Mouse (Mus musculus) splenic B cell, adult 2 months (primary cell): ENCODE measurements at regions not wholly inside any gene's neighbourhood (a gene's known extent, or its start where the extent isn't known, plus 50 kb on each side); places are given as distances from the start of the nearest gene placed in this dataset.

Experiments used
- DNase-seq: peaks from one replicate; pipeline ENCODE4 v3.0.0-alpha.2; 2011; ENCODE audit warnings: low read depth, low spot score
- H3K27me3 ChIP-seq: 2 replicates; pipeline ENCODE4 v1.6.1; 2012; ENCODE audit warnings: mild to moderate bottlenecking, low read length, moderate library complexity, mixed read lengths; ENCODE audit not compliant: control insufficient read depth, poor library complexity, insufficient read depth, severe bottlenecking
- H3K36me3 ChIP-seq: 2 replicates; pipeline ENCODE4 v1.6.1; 2012; ENCODE audit warnings: mild to moderate bottlenecking, low read length, moderate library complexity, mixed read lengths; ENCODE audit not compliant: control insufficient read depth, poor library complexity, insufficient read depth, severe bottlenecking

DNA sequence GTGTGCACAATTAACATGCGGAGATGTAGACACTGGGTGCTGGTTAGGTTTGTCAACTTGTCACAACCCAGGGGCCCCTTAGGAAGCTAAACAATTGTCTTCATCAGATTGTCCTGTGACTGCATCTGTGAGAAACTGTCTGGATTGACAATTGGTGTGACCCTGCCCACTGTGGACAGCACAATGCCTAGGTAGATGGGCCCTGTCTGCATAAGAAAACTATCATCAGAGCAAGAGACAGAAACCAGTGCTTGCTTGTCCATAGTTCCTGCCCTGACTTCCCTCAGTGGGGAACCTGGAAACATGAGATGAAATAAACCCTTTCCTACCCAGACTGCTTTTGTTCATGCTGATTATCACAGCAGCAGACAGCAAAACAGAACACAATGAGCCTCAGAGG, 63.5 kb upstream of the Tyw5 start:
- no peak for DNase-seq
- no peaks in the 10 kb centered on the region for H3K27me3 ChIP-seq
- H3K36me3 ChIP-seq: no peaks in the 10 kb centered on the region

DNA sequence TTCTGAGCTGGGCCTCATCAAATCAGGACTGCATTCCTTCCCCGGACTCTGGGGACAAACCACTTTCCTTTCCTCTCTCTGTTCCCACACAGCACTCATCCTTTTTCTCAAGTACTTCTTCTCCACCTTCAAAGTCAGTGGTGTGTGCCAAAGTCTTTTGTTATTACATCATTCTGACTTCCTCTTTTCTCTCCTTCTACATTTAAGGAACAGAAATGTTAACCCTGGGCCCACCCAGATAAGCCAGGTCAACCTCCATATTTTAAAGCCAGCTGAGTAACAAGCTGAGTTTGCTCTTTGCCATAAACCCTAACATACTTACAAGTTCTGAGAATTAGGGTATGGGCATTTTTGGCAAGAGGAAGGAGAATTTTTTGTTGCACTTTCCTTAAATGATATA, 65.3 kb upstream of the Tyw5 start:
- H3K36me3 ChIP-seq: no peaks in the 10 kb centered on the region
- no peaks in the 10 kb centered on the region for H3K27me3 ChIP-seq
- DNase-seq: peak; percentile 3

DNA sequence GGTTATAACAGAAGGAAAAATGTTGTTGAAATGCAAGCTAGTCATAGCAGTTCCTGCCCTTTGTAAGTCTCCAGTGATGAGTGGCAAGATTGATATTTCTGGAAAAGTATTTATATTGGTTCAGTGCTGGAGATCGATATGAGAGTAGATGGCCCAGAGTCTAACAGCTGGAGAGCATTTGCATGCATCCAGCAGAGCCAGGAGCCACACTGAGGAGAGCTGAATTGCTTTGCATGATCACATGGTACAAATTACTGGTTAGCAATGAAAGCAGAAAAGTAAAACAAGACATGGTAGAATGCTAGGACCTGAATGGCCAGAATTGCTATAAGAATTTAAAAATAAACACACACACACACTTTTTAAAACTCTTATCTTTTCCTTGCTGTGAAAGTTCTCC, 70.8 kb upstream of the Tyw5 start:
- H3K27me3 ChIP-seq: no peaks in the 10 kb centered on the region
- H3K36me3 ChIP-seq: no peaks in the 10 kb centered on the region
- no peak for DNase-seq

DNA sequence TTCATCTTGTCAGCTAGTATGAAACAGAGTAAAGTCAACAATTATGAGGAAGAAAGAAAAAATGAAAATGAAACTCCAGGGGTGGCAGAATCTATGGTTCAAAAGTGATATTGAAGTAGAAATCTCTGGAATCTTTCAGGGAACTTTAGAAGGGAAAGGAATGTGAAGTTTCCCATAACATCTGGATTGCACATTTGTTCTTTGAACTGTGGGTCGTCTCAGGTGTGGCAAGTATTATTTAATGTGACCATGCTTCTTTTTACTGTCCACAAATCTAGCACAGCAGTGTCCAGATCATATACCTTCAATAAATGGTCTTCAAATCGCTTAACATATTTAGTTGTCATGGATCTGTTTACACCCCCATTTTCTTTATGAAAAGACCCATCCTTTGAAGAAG, 71.2 kb upstream of the Tyw5 start:
- DNase-seq: no peak
- Histone ChIP-seq H3K36me3 (no peaks in the 10 kb centered on the region), H3K27me3 (no peaks in the 10 kb centered on the region)

DNA sequence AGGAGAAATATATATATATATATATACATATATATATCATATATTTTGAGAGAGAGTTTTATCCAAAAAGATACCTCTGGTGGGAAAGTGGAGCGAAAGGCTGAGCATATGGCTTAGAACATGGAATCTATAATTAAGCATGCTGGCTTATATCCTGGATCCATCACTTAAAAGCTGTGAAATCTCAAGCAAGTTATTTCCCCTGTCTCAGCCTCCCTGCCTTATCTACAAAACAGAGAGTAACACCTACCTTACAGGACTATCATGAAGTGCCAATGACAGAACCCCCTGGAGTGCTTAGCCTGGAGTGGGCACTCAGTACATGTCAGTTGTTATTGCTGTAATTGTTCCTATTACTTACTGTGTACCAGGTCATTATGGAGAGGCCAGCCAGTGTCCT, 71.9 kb upstream of the Tyw5 start:
- no peaks in the 10 kb centered on the region for H3K27me3 ChIP-seq
- no peaks in the 10 kb centered on the region for H3K36me3 ChIP-seq
- DNase-seq: no peak

DNA sequence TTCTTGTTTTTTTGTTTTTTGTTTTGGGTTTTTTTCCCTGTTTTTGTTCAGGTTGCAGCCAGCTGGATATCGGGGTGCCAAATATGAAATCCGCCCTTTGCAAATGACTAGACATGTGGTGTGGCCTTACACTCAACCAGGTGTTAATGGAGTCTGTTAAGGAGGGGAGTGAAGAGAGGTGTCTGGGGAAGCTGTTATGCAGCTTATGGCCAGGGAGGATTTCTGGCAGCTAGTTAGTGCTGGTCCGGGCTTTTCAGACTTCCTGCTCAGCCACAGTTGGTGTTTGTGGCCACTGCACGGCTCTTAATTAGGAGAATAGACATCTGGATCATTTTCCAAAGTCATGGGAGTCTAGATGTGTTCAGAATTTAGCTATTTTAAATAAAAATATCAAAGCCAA, 72.7 kb upstream of the Tyw5 start:
- Histone ChIP-seq H3K36me3 (no peaks in the 10 kb centered on the region), H3K27me3 (no peaks in the 10 kb centered on the region)
- no peak for DNase-seq

DNA sequence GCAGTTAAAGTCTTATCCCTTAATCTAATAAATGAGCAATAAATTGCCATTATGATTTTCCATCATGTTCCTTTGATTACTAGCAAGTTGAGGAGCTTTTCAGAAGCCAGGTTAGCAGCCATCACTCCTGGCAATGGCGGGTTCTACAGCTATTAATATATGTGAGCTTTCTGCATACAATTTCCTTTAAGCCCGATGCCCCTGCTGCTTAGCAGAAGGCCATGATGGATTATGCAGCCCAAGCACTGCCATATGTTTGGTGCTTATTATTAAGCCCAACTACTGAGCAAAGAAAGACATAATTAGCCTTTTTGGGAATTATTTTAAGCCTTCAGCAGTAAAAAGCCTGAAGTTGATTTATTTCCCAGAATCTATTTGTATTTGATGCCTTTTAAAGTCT, 82.3 kb upstream of the Tyw5 start:
- no peaks in the 10 kb centered on the region for H3K36me3 ChIP-seq
- no peak for DNase-seq
- H3K27me3 ChIP-seq: no peaks in the 10 kb centered on the region

DNA sequence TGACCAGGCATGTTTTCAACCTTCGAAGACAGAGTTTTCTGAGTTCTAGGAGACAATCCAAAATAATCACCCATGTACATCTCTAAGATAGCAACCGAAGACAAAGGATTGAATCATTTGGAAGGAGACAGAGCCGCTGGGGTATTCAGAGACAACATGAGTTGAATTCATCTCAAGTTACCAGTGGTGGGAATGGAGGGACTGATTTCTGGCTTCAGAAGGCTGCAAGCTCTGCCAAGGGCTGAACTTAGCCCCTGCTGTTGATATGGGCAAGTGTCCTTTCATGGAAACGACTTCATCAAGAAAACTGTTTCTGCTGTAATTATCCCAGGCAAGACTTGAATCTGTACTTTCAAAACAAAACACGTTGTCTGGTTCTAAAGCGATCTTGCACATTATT, 82.7 kb upstream of the Tyw5 start:
- H3K27me3 ChIP-seq: no peaks in the 10 kb centered on the region
- no peak for DNase-seq
- H3K36me3 ChIP-seq: no peaks in the 10 kb centered on the region

DNA sequence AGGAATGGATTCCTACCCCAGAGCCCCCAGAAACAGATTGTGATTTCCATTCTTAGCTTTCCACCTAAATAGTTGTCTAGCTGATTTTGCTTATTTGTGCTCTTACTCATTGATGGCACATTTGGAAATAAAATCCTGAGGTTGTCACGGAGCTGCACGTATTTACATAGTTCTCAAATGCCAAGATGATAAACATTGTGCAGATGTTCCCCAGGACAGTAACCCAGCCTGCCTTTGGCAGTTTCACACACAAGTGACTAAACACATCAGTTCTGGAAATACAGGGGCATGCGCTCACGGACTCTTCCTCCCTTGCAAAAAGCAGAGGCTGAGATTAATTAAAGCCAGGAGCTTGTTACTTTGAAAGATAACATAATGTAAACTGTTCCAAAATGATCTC, 83.1 kb upstream of the Tyw5 start:
- no peaks in the 10 kb centered on the region for H3K27me3 ChIP-seq
- DNase-seq: no peak
- H3K36me3 ChIP-seq: no peaks in the 10 kb centered on the region

DNA sequence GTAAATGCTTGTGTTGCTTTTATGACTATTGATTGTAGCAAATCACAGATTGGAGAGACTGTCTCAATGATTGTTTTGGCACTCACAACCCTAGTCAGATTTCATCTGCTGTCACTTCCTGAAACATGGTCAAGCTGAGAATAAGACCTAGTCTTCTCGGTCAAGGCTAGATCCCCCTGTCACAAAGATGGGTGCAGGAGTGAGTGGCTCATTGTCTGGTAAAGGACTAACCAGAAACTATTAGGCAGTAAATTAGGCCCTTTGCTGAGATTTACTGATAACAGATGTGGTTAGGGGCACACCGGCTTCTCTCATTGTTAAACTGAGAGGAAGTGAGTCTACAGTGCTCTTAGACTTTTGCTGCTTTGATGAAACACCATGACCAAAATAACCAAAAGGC, 85.8 kb upstream of the Tyw5 start:
- DNase-seq: no peak
- Histone ChIP-seq H3K36me3 (no peaks in the 10 kb centered on the region), H3K27me3 (no peaks in the 10 kb centered on the region)

DNA sequence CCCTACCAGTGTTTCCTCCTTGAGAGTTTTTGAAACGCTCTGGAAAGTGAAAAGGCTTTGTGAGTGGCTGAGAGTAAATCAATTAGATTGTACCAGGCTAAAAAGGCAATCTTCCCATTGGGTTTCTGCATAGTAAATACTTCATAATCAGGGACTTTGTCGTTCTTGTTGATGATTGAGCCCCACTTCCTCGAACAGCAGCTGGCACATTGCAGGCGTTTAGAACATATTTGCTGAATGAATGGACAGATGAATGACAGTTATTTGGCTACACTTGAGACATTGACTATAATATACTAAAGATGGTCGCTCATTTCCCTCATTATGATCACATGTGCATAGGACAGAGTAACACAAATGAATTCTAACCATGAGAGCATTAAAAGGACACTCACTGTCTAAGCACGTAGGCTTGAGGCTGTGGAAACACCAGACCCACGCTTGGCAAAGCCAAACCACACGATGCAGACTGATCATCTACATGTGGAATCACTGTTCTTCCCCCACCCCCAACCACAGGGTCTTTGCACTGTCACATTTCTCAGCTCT, 90.7 kb upstream of the Tyw5 start:
- H3K27me3 ChIP-seq: no peaks in the 10 kb centered on the region
- no peaks in the 10 kb centered on the region for H3K36me3 ChIP-seq
- DNase-seq: no peak

DNA sequence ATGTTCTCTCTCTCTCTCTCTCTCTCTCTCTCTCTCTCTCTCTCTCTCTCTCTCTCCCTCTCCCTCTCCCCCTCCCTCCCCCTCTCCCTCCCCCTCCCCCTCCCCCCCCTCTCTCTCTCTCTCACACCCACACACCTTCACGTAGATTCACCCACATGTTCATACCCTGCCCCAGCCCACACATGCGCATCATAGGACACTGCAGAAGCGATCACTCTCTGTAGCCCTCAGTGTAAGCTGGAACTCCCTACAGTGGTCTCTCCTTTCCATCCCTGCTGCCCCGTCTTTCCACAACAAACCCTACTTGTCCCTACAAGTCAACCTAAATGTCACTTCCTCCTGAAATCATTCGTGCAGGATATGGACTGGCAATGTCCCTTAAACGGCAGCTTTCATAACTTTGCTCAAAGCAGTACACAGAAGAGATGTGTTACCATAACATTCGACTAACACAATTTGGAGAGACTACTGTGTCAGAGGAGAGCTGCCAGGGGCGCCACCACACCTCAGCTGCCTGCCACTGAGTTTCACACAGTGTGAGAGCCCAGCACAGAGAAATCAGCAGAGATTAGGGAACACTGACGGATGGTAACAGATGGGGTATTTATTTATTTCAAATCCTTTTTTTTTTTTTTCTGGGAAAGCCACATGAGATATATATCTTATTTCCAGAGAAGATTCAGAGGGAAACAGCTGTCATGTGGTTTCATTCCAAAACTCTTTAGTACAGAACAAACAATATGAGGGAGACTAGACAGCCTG, 103.6 kb upstream of the Tyw5 start:
- no peak for DNase-seq
- Histone ChIP-seq H3K36me3 (no peaks in the 10 kb centered on the region), H3K27me3 (no peaks in the 10 kb centered on the region)

DNA sequence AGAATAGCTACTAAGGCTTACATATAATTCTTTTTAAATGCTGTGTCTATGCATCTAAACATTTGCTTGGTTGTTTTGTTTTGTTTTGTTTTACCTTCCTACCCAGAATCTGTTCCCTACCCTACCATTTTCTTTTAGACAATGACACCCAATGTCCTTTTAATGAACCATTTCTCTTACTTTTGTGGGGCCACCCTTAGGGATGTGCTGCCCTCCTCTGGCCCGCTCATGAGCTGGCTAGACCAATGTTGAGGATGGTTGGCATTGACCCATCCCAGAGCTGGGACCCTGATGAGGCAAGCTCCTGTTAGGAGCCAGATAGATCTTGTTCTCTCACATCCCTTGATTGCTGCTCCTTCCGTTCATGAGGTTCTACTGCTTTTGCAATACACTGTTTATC, 105.0 kb upstream of the Tyw5 start:
- H3K36me3 ChIP-seq: no peaks in the 10 kb centered on the region
- H3K27me3 ChIP-seq: no peaks in the 10 kb centered on the region
- DNase-seq: no peak

DNA sequence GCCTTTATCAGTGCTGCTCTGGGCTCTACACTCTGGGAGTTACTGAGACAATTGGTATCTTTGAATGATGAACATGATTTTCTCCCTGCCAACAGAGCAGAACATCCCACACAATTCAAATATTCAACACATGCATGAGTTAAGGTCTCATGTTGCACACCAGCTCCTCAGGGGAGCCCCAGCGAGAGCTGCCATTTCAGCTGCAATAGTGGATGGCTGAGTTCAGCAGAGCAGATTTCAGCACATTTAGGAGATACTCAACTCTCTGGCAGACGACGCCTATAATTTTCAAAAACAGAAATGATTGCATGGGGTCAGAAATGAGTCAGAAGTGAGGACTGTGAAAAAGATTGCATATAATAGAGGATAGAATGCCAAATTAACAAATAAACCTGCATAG, 105.6 kb upstream of the Tyw5 start:
- no peaks in the 10 kb centered on the region for H3K36me3 ChIP-seq

DNA sequence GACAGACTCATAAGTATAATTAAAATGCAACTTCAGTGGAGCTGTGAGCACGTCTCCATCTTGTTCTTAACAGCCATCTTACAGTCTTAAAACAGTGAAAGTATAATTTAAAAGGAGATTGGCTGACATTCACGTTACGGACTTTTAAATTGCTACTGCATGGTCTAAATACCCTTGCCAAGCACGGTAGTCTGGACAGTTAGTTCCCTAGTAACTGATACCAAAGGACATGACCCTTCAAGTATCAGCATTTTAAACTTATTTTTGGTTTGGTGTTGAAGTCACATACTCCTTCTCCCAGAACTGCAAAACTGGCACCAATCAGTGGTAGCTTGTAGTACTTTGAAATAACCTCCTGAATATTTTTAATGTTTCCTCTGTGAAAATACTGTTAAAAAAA, 119.1 kb upstream of the Tyw5 start:
- no peak for DNase-seq
- Histone ChIP-seq H3K36me3 (no peaks in the 10 kb centered on the region), H3K27me3 (no peaks in the 10 kb centered on the region)

More for the DNA sequence above, 105.6 kb upstream of the Tyw5 start:
- DNase-seq: no peak
- no peaks in the 10 kb centered on the region for H3K27me3 ChIP-seq

DNA sequence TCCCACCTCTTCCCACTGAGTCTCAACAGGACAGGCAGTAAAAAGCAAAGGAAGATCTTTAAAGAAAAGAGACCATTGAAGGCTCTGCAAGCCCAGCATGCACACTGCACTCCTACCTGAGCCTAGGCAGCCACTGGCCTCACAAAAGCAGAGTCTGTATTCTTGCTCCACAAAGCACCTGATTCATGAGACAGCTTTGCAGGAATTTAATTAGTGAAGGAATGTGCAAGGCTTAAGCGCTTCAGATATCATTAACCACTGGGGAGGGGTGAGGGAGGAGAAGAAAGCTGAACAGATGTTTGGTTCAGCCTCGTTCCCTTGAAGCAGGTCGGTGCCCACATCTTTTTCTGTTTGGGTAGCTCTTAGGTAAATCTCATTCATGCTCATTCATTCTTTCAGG, 121.8 kb upstream of the Tyw5 start:
- no peak for DNase-seq
- Histone ChIP-seq H3K36me3 (no peaks in the 10 kb centered on the region), H3K27me3 (no peaks in the 10 kb centered on the region)
